Mouse (Mus musculus) kidney, adult 8-10 months (tissue): ENCODE data around the gene Jdp2.
A peak's percentile ranks its signal among the peaks of the same experiment; 100 is the strongest.

ENCODE experiments used
- DNase-seq, 2 experiments: peaks; one replicate each; pipeline ENCODE4 v3.0.0; 2022

Jdp2 gene

DNA sequence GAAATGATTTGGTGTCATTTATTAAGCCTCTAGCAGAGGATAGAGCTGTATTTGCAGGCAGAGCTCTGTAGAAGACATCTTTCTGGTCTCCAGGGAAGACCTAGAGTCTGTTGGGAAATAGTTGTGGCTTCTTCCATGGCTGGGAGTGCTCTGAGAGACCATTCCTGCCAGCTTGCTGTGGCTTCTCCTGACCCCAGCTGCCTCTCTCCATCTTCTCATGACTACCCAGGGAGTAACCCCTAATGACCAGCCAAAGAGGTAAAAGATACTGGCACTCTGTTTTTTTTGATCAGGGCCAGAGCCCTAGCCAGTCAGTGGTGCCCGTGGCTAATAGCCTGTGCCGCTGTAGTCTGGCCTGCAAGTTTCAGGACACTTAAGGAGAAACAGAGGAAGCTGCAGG is 3.3 kb downstream of the Jdp2 start:
- DNase-seq: no peak

DNA sequence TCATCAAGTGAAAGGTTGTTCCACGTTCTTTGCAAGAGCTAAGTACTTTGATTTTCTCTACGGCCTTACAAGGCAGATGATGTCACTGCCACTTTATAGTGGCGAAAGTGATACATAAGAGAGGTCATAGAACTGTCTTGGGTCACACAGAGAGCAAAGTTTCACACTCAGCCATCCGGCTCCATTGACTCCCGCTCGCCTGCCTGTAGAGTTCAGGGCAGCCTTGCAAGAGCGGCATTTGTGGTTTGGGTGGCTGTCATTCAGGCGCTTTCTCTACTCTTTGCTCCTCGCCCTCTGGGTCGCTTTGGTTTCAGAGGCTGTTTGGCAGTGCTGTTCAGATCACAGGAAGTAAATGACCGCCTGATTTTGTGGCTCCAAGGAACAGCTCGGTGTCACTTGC is 4.0 kb downstream of the Jdp2 start:
- no peak for DNase-seq

DNA sequence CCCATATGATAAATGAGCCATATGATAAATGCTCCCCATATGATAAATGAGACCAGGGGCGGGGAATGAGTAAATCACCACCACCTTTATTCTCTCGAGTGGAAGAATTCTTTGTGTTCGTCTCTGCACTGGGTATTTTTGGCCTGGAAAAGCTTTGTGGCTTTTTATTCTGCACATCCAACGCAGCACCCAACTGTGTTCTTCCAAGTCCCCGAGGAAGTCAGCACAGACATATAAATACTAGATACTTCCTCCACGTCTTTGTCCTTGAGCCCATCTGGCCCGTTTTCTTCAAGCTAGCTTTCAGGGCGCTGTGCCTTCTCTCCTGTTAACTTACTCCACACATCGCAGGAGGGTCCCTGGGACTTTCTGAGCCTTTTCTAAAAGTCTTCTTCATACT is 4.9 kb downstream of the Jdp2 start:
- DNase-seq: no peak

DNA sequence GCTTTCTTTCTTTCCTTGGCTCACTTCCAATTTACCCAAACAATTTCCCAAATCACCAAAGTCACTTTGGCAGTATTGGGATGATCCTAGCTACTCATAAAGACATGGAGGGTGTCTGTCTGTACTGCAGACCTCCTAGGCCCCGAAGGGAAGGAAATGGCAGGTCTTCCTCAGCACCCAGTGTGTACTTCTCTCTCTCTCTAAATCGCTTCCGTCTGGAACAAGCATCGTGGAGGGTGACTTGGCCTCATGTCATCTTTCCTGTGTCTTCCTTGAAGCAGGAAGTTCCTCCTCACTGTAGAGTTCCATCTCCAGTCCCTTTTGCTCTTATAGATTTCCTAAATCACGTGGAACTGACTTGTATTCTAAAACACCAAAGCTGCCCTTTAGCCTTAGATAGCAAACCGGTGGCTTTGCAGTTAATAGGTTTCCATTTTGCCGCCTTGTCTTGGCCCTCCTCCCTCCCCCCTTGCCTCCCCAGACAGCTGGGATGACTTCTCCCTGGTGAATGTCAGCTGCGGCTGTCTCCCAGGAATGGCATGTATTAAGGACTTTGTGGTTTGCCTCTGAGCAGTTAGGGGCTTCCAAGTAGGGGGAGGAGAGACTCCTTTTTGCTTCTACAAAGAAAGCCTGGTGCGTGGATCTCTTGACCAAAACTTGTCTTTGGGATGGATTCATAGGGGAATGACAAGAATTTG is 5.6 kb downstream of the Jdp2 start:
- no peak for DNase-seq

DNA sequence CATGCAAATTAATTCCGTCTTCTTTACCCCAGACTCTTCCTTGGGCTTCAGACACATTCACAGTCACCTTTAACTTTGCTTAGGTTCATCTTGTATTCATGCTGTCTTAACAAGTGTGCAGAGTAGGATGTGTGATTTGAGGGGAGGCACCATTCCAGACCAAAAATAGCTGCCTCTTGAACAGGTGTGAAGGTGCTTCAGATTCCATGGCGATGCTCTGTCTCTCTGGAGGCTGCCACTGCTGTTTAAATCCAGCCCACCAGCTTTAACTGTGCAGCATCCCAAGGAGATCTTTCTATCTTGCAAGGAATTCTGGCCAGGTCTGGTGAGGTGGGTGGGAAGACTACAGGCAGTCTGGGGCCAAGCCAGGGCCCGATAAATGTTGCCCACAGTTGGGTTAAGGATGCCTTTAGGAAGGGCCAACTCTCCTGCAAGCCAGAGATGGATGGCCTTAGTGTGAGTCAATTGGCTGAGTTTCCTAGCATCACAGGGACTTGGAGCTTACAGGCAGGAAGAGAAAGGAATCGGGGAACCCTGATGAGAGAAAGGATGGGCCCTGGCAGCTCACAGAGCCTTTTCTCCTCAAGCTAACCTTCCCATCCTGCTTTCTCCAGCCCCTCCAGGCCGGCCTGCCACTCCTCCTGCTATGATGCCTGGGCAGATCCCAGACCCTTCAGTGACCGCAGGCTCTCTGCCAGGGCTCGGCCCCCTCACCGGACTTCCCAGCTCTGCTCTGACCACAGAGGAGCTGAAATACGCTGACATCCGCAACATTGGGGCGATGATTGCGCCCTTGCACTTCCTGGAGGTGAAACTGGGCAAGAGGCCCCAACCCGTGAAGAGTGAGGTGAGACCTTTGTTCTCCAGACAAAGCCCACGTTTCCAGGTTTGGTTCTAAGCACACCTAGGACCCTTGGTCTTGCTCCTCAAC is 9.0 kb downstream of the Jdp2 start:
- no peak for DNase-seq

DNA sequence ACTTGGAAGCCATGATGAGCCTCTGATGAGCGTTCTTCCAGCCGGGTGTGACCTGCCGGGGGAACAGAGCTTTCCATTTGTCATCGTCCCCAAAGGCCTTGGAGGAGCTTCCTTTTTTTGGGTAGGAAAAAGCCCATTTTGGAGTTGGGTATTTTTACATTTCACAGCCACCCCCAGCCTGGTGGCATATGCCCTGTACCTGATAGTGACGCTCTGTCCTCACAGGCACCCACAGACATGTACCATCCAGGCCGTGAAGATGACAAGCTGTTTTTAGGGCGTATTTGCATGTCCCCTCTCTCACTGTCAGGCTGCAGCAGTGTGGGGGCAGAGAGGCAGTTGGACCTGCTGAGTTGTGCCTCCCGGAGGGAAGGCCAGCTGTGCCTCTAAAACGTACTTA is 11.3 kb downstream of the Jdp2 start:
- DNase-seq: no peak

DNA sequence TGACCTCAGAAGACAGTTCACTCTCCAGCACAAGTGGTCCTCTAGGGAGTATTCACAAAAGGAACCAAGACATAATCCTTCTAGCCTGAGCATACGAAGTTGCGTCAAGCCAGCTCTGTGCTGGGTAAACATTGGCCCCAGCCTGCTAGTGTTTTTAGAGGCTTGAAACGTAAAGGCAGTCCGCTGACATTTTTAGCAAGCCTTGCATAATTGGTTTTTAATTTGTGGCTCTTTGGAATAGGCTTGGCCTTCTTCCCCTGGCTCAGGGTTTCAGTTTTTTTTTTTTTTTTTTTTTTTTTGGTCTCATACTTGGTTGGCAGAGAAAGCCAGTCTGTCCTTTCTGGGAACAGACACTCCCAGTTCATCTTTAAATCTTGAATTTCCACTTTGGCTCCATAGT is 15.3 kb downstream of the Jdp2 start:
- no peak for DNase-seq

DNA sequence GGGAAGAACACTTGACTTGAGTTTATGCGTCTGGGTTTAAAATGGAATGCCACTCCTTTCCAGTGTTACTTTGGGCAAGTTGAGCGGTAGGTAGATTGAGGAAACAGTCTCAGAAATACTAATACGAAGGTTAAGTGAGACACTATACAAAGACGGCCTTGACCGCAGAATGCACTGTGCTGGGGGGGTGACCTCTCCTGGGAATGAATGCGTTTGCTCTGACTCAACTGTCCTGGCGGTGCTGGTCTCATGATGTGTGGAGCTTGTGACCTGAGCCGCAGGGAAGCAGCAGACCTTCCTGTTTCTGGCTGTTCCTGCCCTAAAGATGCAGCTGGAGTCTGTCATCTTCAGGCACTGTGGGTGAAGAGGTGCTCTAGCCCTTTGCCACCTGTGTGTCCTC is 16.7 kb downstream of the Jdp2 start:
- no peak for DNase-seq

DNA sequence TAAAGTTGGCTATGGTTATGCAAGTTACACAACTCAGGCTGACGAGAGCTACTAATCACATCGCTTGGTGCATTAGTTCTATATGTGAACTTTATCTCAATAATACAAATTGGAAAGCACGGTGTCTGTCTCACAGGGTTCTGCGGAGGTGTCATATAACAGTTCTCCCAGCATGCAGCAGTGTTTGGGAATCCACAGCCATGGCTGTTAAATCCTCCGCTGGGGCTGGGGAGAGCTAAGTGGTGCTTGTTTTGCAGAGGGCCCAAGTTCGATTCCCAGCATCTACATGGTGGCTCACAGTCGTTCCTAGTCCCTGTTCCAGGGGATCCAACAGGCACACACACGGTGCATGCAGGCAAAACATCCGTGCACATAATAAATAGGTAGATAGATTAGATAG is 19.1 kb downstream of the Jdp2 start:
- DNase-seq: no peak

DNA sequence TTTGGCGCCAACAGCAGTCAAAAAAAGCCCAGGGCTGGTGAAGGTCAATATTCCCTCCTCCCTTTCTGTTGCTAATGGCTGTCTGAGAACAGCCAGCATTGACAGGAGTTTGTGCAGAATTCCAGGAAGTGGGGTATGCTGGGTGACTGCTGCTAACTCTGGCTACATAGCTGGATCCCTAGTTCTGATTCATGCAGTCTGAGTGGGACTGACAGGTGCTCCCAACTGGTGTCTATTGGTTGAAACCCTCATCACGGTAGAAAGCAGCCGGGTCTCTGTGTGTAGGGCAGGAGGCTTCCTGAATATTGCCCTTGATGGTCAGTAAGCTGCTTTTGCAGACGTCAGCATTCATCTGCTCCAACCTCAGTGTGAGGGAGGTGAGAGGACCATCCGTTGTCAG is 19.6 kb downstream of the Jdp2 start:
- DNase-seq: no peak

DNA sequence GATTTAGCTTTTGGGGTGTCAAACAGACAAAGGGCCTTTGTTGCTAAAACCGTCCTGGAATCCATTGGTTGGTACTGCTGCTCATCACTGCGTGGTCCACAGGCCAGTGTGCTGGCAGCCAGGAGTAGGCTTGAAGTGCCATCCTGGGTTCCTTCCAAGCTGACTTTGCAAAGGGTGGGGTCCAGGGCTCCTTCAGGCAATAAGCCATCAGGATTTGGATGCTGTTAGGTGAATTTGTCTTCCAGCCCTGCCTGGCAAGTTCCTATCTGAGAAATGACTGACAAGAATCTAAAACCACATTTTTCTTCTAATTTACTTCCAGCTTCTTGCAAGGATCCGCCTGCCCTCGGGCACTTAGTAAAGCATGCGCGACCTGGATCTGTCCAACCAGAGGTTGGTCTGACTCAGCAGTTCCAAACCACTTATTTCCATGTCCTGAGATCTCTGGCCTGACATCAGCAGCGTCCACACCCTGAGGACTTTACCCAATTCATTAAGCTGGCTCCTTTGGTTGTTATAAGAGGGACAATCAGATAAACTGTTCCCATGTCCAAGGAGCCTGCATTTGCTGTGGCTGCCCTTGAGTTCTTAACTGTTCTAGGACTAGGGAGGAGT is 20.6 kb downstream of the Jdp2 start:
- DNase-seq: peak in 1 of 2 experiments; percentile 42

DNA sequence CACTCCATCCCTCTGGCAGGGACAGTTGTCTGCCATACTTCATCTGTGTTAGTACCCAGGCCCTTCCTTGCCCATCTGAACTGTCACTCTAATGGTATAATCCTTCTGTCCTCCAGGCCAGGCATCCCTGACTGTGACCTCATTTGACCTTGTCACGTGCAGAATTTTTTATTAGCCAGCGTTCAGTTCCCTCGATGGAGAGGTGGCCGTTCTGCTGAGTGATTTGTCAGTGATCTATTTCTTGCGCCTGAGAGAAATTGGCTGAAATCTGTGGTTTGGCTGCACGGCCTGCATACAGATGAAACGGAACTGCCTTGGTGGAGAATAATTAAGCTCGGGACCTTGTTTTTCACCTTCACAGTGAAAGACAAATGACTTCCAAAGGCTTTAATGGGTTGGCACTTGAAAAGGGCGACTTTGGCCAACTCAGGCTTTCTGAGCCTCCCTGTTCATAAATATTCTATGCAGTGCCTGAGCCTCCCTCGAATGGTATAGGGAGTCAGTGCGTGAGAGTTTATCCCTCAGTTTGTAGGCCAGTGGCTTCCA is 21.1 kb downstream of the Jdp2 start:
- DNase-seq: peak; percentile 62 to 85

DNA sequence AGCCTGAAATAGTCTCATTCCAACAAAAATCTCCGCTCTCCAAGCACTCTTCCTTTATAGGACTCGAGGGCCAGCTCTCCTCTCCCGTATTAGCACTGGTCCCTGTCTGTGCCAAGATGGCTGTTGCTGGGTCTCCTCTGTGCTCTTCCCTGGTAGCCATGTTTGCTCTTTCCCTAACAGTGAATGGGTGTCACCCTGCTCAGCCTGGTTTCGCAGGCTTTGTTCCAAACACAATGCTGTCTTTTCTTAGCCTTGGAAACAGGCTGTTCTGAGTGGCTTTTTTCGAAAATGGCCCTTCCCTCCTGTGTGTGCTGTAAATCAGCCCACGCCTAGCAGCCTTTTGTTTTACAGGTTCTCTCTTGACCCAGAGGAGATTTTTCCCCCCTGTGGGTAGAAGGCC is 22.2 kb downstream of the Jdp2 start:
- DNase-seq: no peak

DNA sequence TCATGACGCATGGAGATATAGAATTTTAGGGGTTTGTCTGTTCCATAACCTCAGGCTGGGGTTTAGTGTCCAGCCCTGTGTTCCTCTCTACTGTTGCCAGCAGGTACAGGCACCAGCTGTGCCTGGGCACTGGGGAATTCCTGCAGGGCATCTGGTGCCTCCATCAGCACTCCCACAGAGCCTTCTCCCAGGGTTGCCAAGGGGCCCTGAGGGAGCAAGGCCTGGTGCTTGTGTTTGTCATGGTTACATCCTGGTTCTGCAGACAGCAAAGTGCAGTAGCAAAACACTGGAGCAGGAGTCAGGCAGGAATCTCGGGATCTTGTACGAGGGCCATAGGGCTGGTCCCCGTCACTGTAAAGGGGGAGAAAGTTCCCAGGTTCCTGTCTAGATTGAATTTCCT is 22.8 kb downstream of the Jdp2 start:
- DNase-seq: no peak

DNA sequence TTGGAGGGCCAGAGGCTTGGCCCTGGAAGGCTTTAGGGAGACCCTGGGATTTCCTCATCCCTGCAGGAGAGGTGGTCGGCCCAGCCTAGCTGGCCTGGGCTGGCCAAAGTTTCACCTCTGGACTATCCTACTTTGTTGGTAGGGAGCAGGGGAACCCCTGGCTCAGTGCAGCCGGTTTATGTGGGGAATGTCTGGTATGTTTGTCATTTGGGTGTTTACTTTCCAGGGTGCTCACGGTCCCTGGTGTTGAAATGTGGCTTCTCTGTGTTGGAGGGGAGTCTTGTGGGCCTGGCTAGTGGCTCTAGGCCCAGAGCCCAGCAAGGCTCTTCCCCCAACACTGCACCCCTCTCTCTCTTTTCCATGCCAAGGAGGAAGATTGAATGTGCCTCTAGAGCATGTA is 24.9 kb downstream of the Jdp2 start:
- DNase-seq: no peak

DNA sequence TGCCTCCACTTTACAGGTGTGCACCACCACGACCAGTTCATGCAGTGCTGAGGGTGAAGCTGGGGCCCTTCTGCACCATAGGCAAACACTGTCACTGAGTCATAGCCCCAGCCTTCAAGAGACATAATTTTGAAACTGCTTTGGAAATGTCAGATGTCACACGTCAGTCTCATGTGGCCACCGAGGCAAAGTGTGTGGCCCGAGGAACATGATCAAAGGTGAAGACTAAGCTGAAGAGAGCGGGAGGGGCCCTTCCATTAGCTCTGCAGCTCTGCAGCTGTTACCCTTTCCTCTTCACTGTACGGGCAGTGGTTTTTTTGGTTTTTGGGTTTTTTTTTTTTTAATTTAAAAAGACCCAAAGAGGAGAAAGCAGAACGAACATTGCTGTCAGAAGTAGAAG is 25.8 kb downstream of the Jdp2 start:
- DNase-seq: no peak

DNA sequence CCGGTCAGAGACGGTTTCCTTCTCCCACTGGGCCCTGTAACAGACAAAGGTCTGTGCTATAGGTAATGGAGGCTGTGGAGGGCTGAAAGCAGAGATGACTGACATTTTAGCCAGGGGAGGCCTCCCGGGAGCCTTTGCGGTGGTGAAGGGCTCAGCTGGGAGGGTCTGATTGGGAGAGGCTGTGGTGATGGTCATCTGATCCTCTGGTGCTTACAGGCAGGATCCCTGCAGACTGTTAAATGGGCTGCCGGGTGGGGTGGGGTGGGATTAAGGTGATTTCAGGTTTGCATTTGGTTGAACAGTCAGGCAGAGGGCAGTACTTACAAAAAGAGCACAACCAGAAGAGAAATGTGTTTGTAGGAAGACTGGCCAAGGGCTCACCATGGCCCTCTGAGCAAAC is 27.0 kb downstream of the Jdp2 start:
- no peak for DNase-seq

DNA sequence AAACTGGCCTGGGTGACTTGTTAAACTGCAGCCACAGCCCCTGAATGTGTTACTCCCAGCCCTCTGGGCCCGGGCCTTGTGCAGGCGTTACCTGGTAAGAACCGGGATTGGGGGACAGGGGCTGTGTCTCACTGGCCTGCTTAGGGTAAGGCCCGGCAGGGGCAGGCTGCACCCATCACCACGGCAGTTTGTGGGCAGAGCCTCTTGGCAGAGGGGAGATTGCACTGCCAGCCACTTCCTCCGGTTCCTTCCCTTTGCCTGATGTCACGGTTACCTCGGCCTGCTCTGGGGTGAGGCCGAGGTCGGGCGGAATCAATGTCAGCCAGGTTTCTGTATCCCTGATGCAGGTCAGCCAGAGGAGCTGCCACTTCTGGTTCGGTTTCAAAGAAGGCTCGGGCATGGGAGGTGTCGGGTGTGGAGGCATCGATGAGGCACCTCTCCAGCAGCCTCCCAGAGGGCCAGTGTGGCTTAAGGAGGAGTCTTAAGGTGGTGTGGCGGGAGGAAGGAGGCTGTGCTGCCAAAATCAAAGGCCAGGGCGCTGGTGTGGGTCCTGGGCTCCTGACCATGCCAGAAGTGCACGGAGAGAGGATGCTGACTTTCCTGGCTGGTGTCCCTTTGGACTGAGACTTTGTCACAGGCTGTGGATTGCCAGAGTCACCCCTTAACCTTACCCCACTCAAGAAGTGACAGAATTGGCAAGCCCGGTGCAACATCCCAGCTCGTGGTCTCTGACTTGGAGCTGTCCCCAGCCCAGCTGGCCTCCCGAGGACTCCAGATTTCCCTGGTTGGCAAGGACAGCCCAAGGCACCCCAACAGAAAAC is 31.0 kb downstream of the Jdp2 start:
- peak in 1 of 2 experiments; percentile 21 for DNase-seq

DNA sequence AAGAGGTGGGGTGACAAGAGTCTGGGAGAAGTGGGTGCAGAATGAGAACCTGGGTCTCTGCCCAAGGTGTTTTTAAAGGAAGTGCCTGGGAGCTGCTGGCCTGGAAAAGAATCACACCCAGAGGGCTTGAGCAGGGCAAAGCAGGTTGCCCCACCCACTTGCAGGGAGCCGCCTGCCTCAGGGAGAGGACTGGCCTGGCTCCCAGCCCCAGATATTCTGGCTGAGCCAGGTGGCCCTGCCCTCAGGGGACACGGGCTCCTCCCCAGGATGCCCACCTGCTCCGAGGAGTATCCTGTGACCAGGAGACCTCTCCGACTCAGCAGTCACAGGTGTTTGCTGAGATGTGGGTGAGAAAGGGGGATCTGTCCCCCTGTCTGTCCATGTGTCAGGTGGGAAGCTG is 32.4 kb downstream of the Jdp2 start:
- peak; percentile 29 to 64 for DNase-seq

DNA sequence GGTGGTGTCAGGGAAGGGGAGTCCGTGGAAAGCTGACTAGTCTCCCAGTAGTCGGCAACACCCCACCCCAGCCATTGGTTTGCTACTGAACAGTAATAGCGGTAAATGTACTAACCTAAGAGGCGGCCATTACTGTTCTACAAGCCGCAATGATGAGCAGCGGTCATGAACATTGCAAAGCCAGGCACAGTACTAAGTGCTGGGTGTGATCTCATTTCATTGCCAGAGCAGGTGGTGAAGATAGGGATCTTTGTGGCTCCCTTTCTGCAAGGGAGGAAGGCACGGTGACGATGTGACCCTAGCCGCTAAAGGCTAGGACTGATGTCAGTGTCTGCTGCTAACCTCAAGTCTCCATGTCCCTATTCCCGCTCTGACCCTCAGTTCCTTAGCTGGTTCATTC is 33.5 kb downstream of the Jdp2 start:
- DNase-seq: no peak

DNA sequence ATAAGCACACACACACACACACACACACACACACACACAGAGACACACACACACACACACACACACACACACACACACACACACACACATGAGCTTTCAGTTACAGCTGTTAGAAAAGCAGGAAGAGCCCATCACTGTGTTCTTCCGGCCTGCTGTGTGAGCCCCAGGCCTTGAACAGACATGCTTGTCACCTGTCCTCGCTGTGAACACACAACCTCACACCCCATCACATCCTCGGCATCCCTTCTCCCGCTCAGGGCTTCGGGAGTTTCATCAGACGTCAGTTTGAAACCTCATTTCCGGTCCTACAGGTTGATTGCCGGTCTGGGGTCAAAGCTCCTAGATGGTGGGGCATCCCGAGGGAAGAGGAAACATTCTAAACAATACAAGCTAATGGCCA is 39.1 kb downstream of the Jdp2 start:
- DNase-seq: no peak

DNA sequence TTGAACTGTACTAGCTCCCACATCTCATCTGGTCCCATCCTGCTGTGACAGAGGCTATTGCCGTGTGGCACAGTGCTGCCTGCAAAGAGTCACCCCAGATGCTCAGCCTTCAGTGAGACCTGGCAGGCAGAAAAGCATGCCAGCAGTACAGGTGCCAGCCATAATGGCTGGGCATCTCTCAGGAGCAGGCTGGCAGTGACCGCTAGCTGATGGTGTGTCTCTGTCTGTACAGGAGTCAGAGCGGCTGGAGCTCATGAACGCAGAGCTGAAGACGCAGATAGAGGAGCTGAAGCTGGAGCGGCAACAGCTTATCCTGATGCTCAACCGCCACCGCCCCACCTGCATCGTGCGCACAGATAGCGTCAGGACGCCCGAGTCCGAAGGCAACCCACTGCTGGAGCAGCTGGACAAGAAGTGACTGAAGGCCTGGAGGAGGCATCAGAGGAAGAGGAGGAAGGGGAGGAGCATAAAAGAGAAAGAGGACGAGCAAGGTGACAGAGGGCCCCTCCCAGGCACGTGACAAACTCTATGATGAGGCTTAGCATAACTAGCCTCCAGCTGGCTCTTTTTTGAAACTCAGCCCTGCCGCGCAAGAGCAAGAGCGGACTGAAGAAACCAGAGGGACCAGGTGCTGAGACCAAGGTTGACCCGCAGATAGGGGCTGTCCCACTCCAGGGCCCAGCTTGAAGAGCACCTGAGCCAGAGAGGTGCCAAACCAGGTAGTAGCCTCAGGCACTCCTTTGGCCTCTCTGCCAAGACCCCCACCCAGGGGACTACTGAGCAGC is 39.9 kb downstream of the Jdp2 start:
- DNase-seq: no peak
